Mouse (Mus musculus) kidney, postnatal 0 days (tissue): Measurements from ENCODE around the gene Ap1m1. TPM values are rescaled to one million over a fixed set of nuclear protein-coding genes. Genes with fewer than 3 reads are reported as not detected.

Source experiments
- ATAC-seq: fragments of 200-750 bp; cut with Nextera tagmentation; replicated peaks from 2 replicates; pipeline ENCODE4 v1.8.0; 2017; ENCODE audit warnings: low read depth, moderate number of reproducible peaks, moderate TSS enrichment, moderate library complexity; ENCODE audit not compliant: low FRiP score
- DNase-seq: peaks from one replicate; pipeline ENCODE4 v3.0.0-alpha.2; 2016; ENCODE audit warnings: low spot score
- H3K27ac ChIP-seq: fragments of 300-500 bp; sonication (generic); 2 replicates; pipeline ENCODE4 v1.5.1; 2014; ENCODE audit warnings: mild to moderate bottlenecking
- H3K27me3 ChIP-seq: fragments of 300-500 bp; sonication (generic); 2 replicates; pipeline ENCODE4 v1.6.1; 2014; ENCODE audit warnings: low read length, mixed read lengths; ENCODE audit not compliant: insufficient read depth
- H3K36me3 ChIP-seq: fragments of 300-500 bp; sonication (generic); 2 replicates; pipeline ENCODE4 v1.6.1; 2014; ENCODE audit warnings: low read length, mixed read lengths; ENCODE audit not compliant: insufficient read depth
- H3K4me1 ChIP-seq: fragments of 300-500 bp; sonication (generic); replicated peaks from 2 replicates; pipeline ENCODE4 v1.6.1; 2014; ENCODE audit warnings: antibody characterized with exemption, low read length, mixed read lengths; ENCODE audit not compliant: insufficient read depth
- H3K4me2 ChIP-seq: fragments of 300-500 bp; sonication (generic); 2 replicates; pipeline ENCODE4 v1.6.1; 2014; ENCODE audit warnings: mild to moderate bottlenecking, low read length, moderate library complexity, mixed read lengths
- H3K4me3 ChIP-seq: fragments of 300-500 bp; sonication (generic); replicated peaks from 2 replicates; pipeline ENCODE4 v1.5.1; 2014; ENCODE audit warnings: low read depth, low read length
- H3K9ac ChIP-seq: fragments of 300-500 bp; sonication (generic); 2 replicates; pipeline ENCODE4 v1.6.1; 2014; ENCODE audit warnings: low read depth, low read length
- H3K9me3 ChIP-seq: fragments of 300-500 bp; sonication (generic); replicated peaks from 2 replicates; pipeline ENCODE4 v1.6.1; 2016; ENCODE audit warnings: low read length, inconsistent platforms, mixed read lengths
- CTCF ChIP-seq: IDR thresholded peaks from 2 replicates; pipeline ENCODE4 v1.5.1; 2016; ENCODE audit warnings: antibody characterized with exemption, low read depth, mild to moderate bottlenecking, moderate library complexity
- WGBS: fragments of 180-500 bp; shearing (Covaris S2); extraction: QIAGEN DNeasy Blood & Tissue Kit; methylation state at CpG from one replicate; pipeline ENCODE4 v1.1.7; 2014; 5-methylcytosine and 5-hydroxymethylcytosine counted together
- polyA plus RNA-seq: library from polyadenylated mRNA; unstranded; fragments of >200 nt; fragmentation: Nextera tagmentation; extraction: Ambion mirVana; gene quantifications from 2 replicates; pipeline ENCODE4 v1.2.1, GENCODE M21; 2015

Ap1m1 gene
- polyA plus RNA-seq, 1 experiment from 2014 or later = 93.0 TPM

DNA sequence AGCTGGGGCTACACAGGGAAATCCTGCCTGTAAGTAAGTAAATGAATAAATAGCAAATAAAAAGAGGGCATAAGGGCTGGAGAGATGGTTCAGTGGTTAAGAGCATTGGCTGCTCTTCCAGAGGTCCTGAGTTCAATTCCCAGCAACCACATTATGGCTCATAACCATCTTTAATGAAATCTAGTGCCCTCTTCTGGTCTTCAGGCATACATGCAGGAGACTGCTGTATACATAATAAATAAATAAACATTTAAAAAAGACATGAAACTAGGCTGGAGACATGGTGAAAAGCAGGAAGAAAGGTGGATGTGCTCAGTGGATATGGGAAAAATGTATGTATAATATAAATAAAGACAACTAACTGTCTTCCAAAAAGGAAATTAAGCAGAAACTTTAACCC, 53.5 kb downstream of the Ap1m1 start:
- Histone ChIP-seq H3K27ac (no peak overlapping the region), H3K4me3 (no peak overlapping the region), H3K9me3 (no peaks in the 10 kb centered on the region), H3K36me3 (no peaks in the 10 kb centered on the region), H3K4me2 (no peak overlapping the region), H3K4me1 (no peaks in the 10 kb centered on the region), H3K27me3 (no peaks in the 10 kb centered on the region), H3K9ac (no peak overlapping the region)
- TF ChIP-seq CTCF = no peak
- DNase-seq = no peak
- ATAC-seq = no peak

DNA sequence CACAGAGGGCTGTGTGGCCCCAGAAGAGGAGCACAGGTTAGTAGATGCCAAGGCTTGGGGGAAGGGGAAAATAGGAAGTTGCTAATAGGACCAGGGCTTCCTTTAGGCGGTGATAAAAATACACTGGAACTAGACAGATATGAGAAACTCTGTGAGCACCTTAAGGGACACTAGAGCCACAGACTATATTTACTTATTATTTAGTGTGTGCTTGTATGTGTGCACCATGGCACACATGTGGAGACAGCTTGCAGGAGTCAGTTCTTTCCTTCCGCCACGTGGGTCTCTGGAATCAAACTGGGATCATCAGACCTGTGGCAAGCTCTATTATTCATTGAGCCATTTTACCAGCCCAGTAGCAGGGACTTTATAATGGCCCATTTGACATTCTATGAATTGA, 55.3 kb downstream of the Ap1m1 start:
- Histone ChIP-seq H3K27ac (peak overlapping the region; percentile 68), H3K27me3 (no peaks in the 10 kb centered on the region), H3K36me3 (no peaks in the 10 kb centered on the region), H3K4me3 (no peak overlapping the region), H3K4me1 (no peaks in the 10 kb centered on the region), H3K9me3 (no peaks in the 10 kb centered on the region), H3K9ac (no peak overlapping the region), H3K4me2 (no peak overlapping the region)
- 64% methylated on average over 3 of the region's 3 CpGs for WGBS
- ATAC-seq (no peak), DNase-seq (no peak)
- TF ChIP-seq CTCF = no peak

DNA sequence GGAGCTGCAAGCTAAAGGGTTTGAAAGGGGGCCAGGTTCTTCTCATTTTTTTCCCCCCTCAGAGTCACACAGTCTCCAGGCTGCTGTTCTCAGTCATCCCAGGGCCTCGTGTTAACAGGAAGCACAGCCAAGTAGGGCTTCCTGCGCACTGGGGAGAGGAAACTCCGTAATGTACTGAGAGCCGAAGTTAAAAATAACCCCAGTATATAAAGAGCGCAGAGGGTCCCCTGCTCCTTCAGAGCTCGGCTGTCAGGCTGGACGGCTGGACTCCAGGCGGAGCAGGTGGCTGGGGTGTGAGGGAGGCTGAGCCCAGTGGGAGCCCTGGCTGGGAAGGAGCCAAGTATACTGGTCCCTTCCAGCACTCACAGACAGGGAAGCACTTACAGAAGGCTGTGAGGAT, 55.9 kb downstream of the Ap1m1 start:
- TF ChIP-seq CTCF = no peak
- Histone ChIP-seq H3K4me3 (no peak overlapping the region), H3K9ac (no peak overlapping the region), H3K36me3 (no peaks in the 10 kb centered on the region), H3K4me2 (0 out of 2 replicates have a peak overlapping the region, but pooled peaks have one; percentile 21), H3K27me3 (no peaks in the 10 kb centered on the region), H3K27ac (peak overlapping the region; percentile 68), H3K4me1 (no peaks in the 10 kb centered on the region), H3K9me3 (no peaks in the 10 kb centered on the region)
- DNase-seq (peak; percentile 92), ATAC-seq (peak; percentile 77)
- WGBS = 32% methylated on average over 8 of the region's 8 CpGs

GRCm38 (mm10) chr8:72296561-72296960, 56.7 kb downstream of the Ap1m1 start:
- H3K36me3 ChIP-seq = no peaks in the 10 kb centered on the region
- no peak for TF ChIP-seq CTCF
- no peak overlapping the region for H3K27ac ChIP-seq
- DNase-seq (no peak), ATAC-seq (no peak)
- H3K4me3 ChIP-seq = no peak overlapping the region
- WGBS = 95% methylated on average over 8 of the region's 8 CpGs
- no peaks in the 10 kb centered on the region for H3K9me3 ChIP-seq
- H3K27me3 ChIP-seq = no peaks in the 10 kb centered on the region
- no peaks in the 10 kb centered on the region for H3K4me1 ChIP-seq
- H3K9ac ChIP-seq = no peak overlapping the region
- H3K4me2 ChIP-seq = no peak overlapping the region

- Histone ChIP-seq H3K4me2 (no peak overlapping the region), H3K27me3 (no peaks in the 10 kb centered on the region), H3K4me3 (no peak overlapping the region), H3K36me3 (no peaks in the 10 kb centered on the region), H3K9ac (no peak overlapping the region), H3K9me3 (no peaks in the 10 kb centered on the region), H3K4me1 (no peaks in the 10 kb centered on the region), H3K27ac (no peak overlapping the region)
- 95% methylated on average over 1 of the region's 1 CpGs for WGBS
- TF ChIP-seq CTCF = no peak
- DNase-seq (no peak), ATAC-seq (no peak)
Observed at GRCm38 (mm10) chr8:72298928-72299327, 59.1 kb downstream of the Ap1m1 start.

DNA sequence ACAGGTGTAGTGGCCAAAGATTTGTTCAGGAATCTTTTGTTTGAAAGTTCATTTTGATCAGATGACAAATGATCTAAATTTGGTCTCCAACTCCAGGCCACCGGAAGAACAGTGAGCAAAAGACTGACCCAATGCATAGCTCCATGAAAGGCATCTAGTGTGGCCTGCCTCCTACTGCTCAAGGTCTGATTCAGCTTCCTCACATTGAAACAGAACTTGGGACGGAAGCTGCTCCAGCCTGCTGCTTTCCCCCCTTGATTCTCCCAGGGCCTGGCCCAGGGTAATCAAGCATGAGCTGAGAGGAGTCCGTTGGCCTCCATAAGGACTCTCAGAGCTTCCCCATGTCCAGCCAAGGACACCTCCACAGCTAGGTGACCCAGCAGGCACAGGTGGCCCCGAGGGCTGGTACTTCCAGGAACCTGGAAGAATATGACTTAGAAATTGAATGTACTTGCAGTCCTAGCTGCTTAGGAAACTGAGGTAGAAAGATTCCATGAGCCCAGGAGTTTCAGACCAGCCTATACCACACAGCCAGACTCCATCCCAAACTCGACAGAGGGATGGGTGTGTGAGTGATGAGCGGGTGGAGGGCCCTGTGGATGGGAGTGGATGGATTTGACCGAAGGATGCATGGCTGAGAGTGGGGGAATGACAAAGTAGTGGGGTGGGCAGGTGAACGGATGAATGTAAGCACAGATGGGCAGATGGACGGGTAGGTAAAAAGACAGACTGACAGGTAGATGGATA, 61.0 kb downstream of the Ap1m1 start:
- Histone ChIP-seq H3K4me3 (no peak overlapping the region), H3K4me2 (no peak overlapping the region), H3K27ac (no peak overlapping the region), H3K27me3 (no peaks in the 10 kb centered on the region), H3K36me3 (no peaks in the 10 kb centered on the region), H3K9ac (no peak overlapping the region), H3K4me1 (no peaks in the 10 kb centered on the region), H3K9me3 (no peaks in the 10 kb centered on the region)
- WGBS = 67% methylated on average over 9 of the region's 9 CpGs
- no peak for TF ChIP-seq CTCF
- ATAC-seq (no peak), DNase-seq (no peak)

- Histone ChIP-seq H3K4me1 (no peaks in the 10 kb centered on the region), H3K27ac (no peak overlapping the region), H3K9me3 (no peaks in the 10 kb centered on the region), H3K27me3 (no peaks in the 10 kb centered on the region), H3K4me2 (no peak overlapping the region), H3K9ac (no peak overlapping the region), H3K4me3 (no peak overlapping the region), H3K36me3 (no peaks in the 10 kb centered on the region)
- no peak for TF ChIP-seq CTCF
- WGBS = 57% methylated on average over 5 of the region's 5 CpGs
- ATAC-seq = no peak
- no peak for DNase-seq
Observed at GRCm38 (mm10) chr8:72301497-72301896, 61.7 kb downstream of the Ap1m1 start.
